Mouse (Mus musculus): ENCODE data around the gene Inka2. TPM values are rescaled to one million over a fixed set of nuclear protein-coding genes. Genes with fewer than 3 reads are reported as not detected.

Inka2 gene
- total RNA-seq (2015) (0.42 TPM in 1 of 2 replicates, not detected in the other), total RNA-seq (2017) (not detected in 2 replicates)

DNA sequence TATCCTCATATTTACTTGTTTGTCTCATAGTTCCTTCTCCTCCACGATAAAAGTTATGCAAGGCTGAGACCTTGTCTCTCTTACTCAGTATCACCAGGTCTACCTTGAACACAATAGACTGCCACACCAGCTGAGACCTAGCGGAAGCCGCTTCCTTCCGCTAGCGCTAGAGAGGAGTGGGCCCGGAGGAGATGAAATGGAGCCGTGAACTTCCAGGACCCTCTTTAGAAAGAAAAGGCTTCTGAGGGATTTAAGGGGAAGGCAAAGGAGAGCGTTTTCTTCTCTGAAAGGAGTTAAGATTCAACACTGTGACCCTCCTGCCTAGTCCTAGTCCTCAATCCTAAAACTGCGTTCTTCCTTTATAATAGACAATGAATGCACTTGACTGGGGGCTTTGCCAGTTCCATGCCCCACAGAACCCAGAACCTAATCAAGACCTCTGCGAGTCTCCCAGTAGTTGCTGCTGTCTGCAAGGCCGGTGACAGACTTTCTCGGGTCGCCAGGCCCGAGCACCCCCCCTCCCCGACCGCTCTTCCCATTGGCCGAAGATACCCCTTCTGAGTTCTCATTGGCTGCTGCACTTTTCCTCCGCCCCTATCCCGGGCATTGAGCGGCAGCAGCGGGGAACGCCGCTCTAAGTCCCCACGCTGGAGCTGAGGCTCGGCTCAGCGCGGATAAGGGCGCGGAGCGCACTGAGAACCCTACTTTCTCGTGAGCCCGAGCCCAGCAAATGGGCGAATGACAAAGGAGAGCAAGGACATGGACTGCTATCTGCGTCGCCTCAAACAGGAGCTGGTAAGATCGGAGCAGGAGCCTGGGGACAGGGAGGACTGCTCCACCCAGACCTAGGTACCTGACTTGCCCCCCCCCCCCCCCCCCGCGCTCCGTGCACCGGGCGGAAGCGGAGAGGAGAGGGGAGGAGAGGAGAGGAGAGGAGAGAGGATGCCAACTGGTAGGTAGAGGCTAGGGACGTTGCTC, at the start of gene Inka2:
TSS of gene Inka2 (plus strand) at position 569 of the 978 bp plus-strand sequence.
- peak; percentile 85 for ATAC-seq (ENCODE audit: poor library complexity, severe bottlenecking)

DNA sequence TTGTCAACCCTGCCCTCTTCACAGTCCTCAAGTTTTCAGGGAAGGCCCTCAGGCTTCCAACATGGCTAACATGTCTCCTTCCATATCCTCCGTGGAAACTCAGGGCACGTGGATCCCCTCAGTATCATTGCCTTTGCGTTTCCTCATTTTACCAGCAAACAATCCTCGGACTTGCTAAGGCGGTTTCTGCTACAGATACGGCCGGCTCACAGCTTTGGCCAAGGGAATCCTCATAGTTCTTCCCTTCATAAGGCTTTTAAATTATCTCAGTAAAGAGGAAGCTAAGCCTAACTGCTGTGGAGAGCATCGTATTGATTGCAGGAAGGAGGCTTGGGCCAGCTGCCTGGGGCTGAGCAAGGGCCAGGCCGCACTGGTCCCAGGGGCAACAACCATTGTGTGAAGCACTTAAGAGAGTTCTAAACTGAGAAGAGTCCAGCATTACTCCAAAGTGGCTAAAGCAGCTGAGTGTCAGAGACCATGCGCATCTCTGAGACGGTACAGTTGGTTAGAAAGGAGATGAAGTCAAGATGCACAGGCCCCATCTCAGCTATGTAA, 49.3 kb upstream of the Inka2 start:
- no peak for ATAC-seq (ENCODE audit: poor library complexity, severe bottlenecking)

DNA sequence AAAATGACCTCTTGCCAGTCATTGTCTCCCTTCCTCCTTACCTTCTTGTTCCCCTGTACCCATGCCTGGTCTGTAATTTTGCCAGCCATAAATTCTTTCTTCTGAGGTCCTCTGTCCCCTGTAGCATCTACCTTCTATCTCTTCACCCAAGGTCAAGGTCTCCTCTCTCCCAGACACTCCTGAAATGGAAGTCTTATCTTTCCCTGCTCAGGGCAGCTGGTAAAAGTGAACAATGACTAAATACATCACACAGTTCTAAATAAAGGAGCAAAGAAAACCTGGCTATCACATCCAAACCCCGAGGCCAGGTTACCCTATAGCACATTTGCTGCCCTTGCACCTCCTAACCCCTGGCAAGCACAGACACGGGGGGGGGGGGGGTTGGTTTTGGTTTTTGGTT, 43.9 kb upstream of the Inka2 start:
- ATAC-seq (ENCODE audit: poor library complexity, severe bottlenecking) = no peak

DNA sequence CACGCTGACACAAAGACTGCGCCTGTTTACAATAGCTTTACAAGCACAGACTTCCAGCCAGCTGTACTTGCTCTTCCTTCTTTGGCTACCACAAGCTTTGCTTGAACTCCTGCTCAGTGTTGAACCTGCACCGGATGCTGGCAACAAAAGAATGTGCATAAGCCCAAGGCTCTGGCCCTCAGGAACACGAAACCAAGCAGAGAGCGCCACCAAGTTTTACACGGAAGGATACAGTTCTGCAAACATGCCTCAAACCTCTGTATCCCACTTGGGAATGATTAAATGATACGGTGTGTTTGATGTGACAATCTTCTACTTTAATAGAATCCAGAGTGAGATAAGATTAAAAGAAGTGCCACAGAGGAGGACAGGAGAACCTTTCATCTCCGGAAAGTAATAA, 41.4 kb upstream of the Inka2 start:
- no peak for ATAC-seq (ENCODE audit: poor library complexity, severe bottlenecking)

DNA sequence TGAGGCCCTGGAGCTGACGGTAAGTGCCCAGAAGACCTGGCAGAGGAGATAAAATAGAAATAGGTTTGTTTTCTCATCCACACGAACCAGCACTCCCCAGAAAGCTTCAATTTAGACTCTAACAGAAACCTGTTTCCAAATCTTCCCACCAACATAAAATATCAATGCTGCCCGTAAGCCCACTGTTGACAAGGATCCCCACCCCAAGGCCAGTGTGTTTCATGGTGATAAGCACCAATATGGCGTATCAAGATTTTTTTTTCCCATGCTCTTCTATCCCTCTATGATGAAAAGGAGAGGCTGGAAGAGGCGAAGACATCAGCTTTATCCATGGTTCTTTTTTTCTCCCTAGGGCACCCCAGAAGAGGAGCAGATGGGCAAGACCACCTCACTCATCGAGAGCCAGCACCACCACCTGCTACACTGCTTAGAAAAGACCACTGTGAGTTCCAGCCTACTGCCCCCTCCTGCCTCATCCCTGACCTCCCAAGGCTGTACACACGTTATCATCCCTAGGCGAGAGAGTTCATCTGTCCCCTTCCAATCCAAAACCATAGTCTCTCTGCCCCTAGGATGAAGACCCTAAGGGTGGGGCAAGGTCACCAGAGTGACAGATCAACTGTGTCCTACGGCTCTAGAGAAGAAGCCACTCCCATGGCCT, 39.2 kb upstream of the Inka2 start:
- ATAC-seq (ENCODE audit: poor library complexity, severe bottlenecking) = no peak

DNA sequence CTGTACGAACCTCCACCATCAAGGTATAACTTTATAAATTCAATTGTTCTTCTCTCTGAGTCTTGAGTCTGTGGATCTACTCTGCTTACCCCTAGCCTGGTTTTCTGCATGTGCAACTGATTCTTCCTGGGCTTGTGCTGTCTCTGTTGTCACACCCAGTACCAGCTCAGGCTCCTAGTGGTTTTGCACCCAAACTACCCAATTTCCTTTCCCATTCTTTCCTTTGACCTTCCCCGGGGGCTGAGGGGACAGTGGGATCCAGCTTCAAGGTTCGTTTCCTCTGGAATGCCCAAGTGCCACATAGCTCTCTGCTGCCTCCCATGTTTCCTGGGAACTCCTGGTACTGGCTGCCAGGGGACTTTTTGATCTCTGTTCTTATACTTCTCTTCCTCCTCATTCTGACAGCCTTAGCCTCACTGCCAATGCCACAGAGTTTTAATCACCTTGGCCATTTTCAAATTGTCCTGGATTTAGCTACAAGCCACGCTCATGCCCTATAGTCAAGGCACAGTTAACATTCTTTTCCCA, 37.3 kb upstream of the Inka2 start:
- ATAC-seq (ENCODE audit: poor library complexity, severe bottlenecking) = no peak

DNA sequence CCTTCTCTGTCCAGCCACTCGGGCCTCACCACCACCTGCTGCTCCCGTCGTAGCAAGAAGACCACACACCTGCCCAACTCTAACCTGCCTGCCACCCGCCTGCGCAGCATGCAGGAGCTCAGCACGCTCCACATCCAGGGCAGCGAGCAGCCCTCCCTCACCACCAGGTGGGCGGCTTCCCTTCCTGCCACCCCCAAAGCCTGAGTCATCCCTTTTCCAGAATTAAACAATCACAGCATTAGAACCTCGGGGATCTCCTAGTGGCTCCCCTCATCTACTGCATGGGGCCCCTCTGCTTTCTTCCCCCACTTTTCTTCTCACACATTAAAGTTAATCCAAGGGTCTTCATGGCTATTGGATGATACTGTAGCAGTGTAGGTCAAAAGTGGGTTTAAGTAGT, 36.2 kb upstream of the Inka2 start:
- ATAC-seq (ENCODE audit: poor library complexity, severe bottlenecking) = no peak

DNA sequence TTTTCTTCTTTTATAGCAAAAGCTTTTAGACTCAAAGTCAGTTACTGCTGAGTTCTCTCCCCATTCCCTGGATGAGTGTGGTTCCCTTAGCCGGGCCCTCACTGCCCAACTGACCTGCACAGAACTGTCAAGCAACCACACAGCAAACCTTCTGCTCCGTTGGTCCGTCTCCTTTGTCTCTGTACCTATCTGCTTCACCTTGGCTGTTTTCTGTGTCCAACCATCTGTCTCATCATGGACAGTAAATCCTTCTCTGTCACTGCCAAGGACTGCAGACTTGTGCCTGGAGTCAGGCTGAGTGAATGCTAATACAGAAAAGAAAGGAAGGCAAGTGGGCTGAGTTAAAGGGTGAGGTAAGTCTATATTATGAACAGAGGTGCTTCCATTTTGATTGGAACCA, 34.6 kb upstream of the Inka2 start:
- ATAC-seq (ENCODE audit: poor library complexity, severe bottlenecking) = no peak

DNA sequence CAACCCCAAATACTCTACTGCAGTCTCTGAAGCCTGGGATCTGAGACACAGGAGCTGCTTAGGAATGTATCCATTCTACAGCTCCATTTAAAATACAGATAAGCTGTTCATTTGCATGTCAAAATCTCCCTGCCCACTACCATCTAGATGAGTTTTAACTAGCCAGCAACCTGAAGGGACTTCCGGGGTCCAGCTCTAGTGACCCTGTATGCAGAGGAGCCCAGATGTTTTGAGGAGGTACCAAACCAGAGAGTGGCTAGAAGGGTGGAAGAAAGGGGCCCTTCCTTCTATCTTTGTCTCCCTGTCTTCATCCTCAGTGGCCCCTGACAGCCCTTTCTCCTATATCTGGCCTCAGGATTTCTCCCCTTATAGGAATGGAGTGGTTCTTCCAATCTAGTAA, 33.6 kb upstream of the Inka2 start:
- 0 out of 2 replicates have a peak, but pooled peaks have one; percentile 2 for ATAC-seq (ENCODE audit: poor library complexity, severe bottlenecking)

DNA sequence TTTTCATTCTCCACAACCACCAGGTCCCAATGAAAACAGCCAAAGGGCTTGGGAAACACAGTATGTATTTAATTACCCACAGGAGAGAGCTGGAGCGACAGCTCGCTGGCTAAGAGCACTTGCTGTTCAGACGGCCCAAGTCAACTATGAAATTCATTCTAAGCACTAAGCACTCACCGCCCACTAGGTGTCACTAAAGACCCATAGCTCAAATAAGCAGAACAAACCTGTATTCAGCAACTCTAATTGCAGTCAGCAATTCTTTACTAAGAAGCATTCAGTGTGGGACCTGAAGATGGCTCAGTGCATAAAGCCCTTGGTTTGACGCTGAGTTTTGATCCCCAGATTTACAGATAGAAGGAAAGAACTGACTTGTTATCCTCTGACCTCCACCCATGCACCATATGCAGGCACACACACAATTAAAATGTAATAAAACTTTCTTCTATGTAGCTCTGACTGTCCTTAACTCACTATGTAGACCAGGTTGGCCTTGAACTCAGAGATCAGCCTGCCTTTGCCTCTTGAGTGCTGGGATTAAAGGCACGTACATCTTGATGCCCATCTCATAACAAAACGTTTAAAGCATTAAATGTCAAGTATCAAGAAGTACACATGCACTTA, 29.7 kb upstream of the Inka2 start:
- ATAC-seq (ENCODE audit: poor library complexity, severe bottlenecking) = peak; percentile 87

DNA sequence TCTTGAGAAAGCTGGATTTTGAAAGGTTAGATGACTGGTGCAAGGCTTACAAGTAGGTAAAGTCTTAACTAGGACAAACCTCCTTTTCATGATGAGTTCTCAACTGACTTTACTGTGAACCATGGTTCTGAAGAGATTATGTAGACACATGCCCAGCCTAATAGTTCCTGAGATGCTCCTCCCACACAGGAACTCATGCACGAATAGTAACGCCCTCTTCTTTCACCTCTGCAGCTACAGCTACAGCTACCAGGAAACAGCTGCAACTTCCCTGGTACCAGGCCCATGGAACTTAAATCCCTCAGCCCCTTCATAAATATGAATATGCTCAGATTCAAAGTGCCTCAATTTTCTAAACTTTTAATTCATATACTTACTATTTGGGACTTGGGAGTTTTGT, 28.5 kb upstream of the Inka2 start:
- no peak for ATAC-seq (ENCODE audit: poor library complexity, severe bottlenecking)

DNA sequence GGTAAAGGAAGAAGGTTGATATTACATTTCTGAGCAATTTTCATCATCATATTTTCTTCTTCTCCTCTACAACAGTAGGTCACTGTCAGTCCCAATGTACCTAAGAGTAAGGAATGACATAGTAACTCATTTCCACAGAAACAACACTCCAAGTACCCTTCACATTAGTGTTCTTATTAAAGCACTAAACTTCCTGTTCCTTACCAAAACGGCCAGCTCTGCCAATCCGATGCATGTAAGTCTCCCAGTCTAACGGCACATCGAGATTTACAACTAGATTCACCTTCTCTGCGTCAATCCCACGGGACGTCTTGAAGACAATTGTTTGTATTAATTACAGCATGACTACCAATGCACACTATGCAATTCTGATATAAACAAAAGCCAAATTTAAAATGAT, 24.1 kb upstream of the Inka2 start:
- no peak for ATAC-seq (ENCODE audit: poor library complexity, severe bottlenecking)

DNA sequence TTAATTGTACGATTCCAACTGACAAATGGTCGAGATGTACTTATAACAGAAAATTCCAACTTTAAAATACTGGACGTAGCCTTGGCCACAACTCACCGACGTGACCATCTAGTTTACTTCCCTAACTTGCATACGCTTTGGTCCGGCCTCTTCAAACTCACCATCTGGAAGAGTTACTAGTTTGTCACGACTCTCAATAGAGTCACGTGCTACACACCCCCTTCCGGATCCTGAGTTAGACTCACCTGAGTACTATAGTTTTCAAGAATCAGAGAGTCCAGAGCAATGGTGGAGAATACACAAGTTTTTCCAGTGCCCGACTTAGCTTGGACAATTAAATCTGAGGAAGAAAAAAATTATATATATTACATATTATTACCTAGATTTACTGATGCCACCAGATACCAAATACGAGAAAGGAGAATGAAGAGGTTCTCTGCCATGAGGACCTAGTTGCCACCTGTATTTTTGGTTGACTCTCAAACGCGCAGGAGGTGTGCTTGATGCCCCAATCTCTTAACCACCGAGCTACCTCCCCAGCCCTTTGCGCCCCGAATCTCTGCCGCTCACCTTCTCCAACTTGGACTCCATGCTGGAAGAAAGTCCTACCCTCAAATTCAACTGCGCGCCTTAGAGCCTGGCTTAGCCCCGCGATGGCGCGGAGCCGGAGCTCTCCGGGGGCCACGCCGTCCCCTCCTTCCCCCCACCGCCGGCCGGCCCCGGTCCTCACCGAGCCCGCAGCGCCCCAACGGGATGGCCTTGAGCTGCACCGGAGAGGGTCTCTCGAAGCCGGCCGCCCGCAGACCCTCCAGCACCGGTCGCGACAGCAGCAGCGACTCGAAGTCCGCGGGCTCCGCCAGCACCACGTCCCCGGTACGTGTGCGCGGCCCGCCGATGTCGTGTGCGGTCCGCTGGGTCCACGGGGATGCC, 17.7 kb upstream of the Inka2 start:
- ATAC-seq (ENCODE audit: poor library complexity, severe bottlenecking) = no peak

DNA sequence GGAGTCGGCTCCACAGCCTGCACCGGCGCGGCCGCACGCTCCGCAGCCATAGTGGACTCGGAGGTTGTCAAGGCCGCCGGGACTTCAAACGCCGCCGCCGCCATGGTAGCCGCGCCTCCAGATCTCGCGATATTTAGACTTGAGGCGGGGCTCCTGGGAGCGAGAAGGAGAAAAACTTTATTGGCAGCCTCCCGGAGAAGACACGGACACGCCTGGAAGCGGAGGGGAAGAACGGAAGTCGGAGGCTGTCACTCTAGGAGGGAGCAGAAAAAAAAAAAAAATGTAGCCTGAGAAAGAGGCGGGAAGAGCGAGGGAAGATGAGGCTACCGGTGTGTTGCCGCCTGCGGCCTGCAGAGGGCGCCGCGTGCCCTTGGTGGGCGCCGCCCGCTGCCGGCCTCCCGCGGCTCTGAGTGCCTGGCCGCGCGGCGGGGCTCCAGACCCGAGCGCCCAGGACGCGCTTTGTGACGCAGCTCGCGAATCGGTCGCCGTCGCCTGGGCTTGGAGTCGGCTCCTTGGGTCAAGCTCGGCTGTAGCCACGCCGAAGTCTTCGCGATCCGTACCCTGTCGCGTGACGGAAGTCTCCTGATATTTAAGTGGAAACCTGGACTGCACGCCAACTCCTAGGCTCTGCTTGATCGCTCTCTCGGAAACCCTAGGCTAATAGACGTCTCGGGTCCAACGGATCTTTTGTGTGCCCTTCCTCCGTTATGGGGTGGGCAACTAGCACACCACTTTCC, 16.9 kb upstream of the Inka2 start, which contains the start of gene Ddx20:
TSS of gene Ddx20 (minus strand) at position 251 of the 737 bp plus-strand sequence.
- peak; percentile 88 for ATAC-seq (ENCODE audit: poor library complexity, severe bottlenecking)

DNA sequence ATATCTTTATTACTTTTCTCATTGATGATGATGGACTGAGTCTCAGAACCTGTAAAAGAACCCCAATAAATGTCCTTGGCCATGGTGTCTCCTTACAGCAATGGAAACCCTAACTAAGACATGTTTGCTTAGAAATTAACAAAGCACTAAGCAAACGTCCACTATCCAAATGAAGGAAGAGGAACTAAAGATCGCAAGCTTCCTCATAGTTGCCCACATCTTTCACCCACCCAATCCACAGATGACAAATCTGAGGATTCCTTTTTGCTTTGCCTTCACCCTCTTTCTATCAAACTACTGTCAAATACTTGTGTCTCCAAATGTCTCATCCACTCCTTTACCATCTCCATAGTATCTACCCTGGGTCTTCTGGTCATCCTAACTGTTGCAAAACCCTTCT, 15.9 kb upstream of the Inka2 start:
- peak; percentile 36; the same call in 1 of the 2 replicates for ATAC-seq (ENCODE audit: poor library complexity, severe bottlenecking)

DNA sequence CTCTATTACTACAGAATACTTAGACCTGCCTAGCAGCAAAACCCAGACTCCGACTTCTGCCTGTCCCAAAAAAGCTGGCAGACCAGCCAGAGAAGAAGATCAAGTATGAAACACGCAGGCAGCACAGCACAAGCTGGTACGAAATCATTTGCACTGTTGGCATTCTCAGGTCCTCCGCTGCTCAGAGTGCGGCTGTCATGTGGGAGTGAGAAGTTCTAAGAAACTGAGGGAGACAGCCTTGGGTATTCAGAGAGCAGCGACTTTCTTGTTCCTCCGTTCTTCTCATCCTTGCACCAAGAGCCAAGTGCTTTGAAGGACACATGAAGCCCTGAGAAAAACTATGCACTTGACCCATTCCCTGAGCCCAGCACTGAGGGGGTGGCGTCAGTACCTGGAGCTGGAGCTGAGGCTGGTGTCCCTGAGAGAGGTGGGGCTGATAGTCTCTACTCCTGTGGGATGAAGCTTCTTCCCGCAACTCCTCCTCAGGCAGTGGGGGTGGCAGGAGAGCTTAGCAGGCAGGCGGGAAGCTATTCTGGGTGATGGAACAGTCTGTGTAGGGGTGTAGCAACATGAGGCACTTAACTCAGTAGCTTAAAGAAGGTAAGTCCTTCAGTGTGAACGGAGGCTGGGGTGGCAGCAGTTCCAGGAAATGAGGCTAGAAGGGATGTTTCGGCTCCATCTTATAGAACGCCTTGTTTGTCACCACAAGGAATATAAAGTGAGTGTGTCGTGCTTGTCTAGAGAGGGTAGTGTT, 10.9 kb upstream of the Inka2 start:
- ATAC-seq (ENCODE audit: poor library complexity, severe bottlenecking) = no peak

DNA sequence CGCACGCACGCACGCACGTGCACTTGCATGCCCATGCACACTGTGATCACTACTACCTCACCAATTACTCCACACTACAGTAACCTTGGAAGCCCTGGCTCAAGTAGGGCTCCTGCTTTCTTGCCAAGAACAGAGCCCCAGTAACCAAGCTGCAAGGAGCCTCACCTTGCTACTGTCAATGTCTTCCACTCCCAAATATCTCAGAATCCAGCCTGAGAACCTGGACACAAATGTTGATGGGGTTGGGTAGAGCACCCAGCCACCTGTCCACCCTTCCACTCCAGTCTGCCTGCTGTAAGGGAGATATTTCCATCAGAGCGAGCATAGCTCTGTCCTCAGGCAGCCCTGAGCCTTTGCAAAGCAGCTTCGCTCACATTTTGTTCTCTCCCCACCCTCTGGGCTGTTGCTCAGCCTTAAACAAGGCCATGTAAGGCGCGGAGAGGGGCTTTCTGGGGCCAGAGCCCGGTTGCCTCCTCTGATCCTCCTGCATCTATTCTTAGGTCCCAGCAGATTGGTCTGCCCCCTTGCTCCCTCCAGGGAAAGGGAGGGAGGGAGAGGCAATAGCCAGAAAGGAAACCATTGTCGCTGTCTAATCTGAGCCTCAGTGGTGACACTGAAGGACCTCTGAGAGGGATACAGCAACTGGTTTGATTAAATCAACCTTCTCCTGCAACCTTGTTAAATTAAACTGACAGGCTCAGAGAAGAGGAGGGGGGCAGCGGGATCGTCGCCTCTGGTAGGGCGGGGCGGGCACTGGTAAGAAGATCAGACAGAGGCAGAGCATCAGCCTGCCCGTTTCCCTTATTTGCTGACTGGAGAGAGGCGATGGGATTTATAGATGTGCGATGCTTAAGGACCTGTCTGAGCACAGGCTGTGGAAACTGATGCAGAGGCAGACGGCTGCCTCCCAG, 8.7 kb upstream of the Inka2 start:
- no peak for ATAC-seq (ENCODE audit: poor library complexity, severe bottlenecking)

Data from megakaryocyte, adult 5-6 weeks (primary cell).